In the genomic region with DNA sequence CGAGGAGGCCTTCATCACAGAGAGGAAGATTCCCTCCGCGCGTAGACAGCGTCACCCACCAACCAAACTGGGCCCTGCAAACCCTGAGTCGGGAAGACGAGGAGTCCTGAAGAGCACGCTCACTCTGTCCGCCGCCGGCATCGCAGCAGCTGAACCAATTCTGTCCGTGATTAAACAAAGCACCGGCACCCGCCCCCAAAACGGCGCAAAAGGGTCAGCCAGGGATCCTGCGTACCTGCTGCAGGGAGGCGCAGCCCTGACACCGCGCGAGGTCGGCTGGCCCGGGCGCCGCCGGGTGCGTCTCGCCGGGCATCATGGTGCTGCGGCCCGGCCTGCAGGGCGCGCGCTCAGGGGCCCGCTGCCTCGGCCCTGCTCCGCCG, we compare ENCODE assay signal across 8 mouse cellular contexts. TPM values are rescaled to one million over a fixed set of nuclear protein-coding genes. Genes with fewer than 3 reads are reported as not detected.
DNase-seq lines count a peak whose midpoint lies in the region; ATAC-seq and TF ChIP-seq lines count a peak whose summit lies in the region.

A gene (minus strand): TSS at position 353 of the 380 bp plus-strand sequence.

- H3K9ac ChIP-seq in kidney, postnatal 0 days (ENCODE audit: low read depth, low read length), result peak within 1 kb of the TSS; percentile 94
- peak within 1 kb of the TSS; percentile 93 for H3K9ac ChIP-seq in limb, embryonic 13.5 days

- peaks cover 19% of the 10 kb centered on the region; the same call in 1 of the 2 replicates for H3K4me1 ChIP-seq in kidney, postnatal 0 days (replicated peaks; ENCODE audit: insufficient read depth, low read length)
- peaks cover 25% of the 10 kb centered on the region for H3K4me1 ChIP-seq in limb, embryonic 13.5 days
- peaks cover 10% of the 10 kb centered on the region for H3K4me1 ChIP-seq in olfactory bulb, adult 2 months (ENCODE audit: control insufficient read depth, insufficient read depth, low read length)

- no peak for TF ChIP-seq POLR2A in olfactory bulb, adult 2 months (IDR thresholded peaks at IDR 0.05; ENCODE audit: insufficient read depth, low read depth, low read length)

- ATAC-seq in kidney, postnatal 0 days (replicated peaks; ENCODE audit: low FRiP score, low read depth), result peak; percentile 26
- ATAC-seq in erythroid progenitor cell, adult 5-6 weeks (replicated peaks; ENCODE audit: low FRiP score, poor library complexity, severe bottlenecking), result 0 out of 2 replicates have a peak, but pooled peaks have one; percentile 9
- ATAC-seq in limb, embryonic 13.5 days (ENCODE audit: low FRiP score, low read depth), result peak; percentile 12

- no peaks in the 10 kb centered on the region for H3K9me3 ChIP-seq in kidney, postnatal 0 days (replicated peaks; ENCODE audit: low read length)
- H3K9me3 ChIP-seq in limb, embryonic 13.5 days, result no peaks in the 10 kb centered on the region

- peak within 1 kb of the TSS; percentile 92 for H3K27ac ChIP-seq in kidney, postnatal 0 days
- peak within 1 kb of the TSS; percentile 85; the same call in 1 of the 2 replicates for H3K27ac ChIP-seq in limb, embryonic 13.5 days
- peak within 1 kb of the TSS; percentile 99 for H3K27ac ChIP-seq in olfactory bulb, adult 2 months (ENCODE audit: insufficient read depth, low read depth, low read length)

- intact Hi-C loops in heart, postnatal 36 days (cut with DNase I), result no loop called here

- peak; percentile 54 for DNase-seq in kidney, postnatal 0 days (ENCODE audit: low spot score)
- DNase-seq in kidney, adult 11 months, result no peak
- peak; percentile 71 for DNase-seq in ZHBTc4 (ENCODE audit: low read depth, low spot score)
- no peak for DNase-seq in heart, postnatal 36 days
- DNase-seq in right cerebral cortex, postnatal 25 days, result no peak

- no peak for TF ChIP-seq CTCF in kidney, postnatal 0 days (IDR thresholded peaks at IDR 0.05; ENCODE audit: low read depth)
- no peak for TF ChIP-seq CTCF in olfactory bulb, adult 2 months (IDR thresholded peaks at IDR 0.05; ENCODE audit: insufficient read depth, low read depth, low read length)

- H3K27me3 ChIP-seq in kidney, postnatal 0 days (ENCODE audit: insufficient read depth, low read length), result no peaks in the 10 kb centered on the region
- no peaks in the 10 kb centered on the region for H3K27me3 ChIP-seq in limb, embryonic 13.5 days

- no peaks in the 10 kb centered on the region for H3K36me3 ChIP-seq in kidney, postnatal 0 days (ENCODE audit: insufficient read depth, low read length)
- H3K36me3 ChIP-seq in limb, embryonic 13.5 days, result no peaks in the 10 kb centered on the region

- peak within 1 kb of the TSS; percentile 92 for H3K4me3 ChIP-seq in kidney, postnatal 0 days (replicated peaks; ENCODE audit: low read depth, low read length)
- H3K4me3 ChIP-seq in limb, embryonic 13.5 days, result peak within 1 kb of the TSS; percentile 96
- peak within 1 kb of the TSS; percentile 99 for H3K4me3 ChIP-seq in olfactory bulb, adult 2 months (ENCODE audit: insufficient read depth, low read depth, low read length)

- H3K4me2 ChIP-seq in kidney, postnatal 0 days (ENCODE audit: low read length), result peak within 1 kb of the TSS; percentile 84
- H3K4me2 ChIP-seq in limb, embryonic 13.5 days (replicated peaks), result peak within 1 kb of the TSS; percentile 90

- under 1% methylated on average over 39 of the region's 39 CpGs for WGBS in kidney, postnatal 0 days
- WGBS in limb, embryonic 13.5 days, result 1% methylated on average over 39 of the region's 39 CpGs
- WGBS in olfactory bulb, adult 2 months, result under 1% methylated on average over 39 of the region's 39 CpGs

RNA-seq across cellular contexts. Expression of the gene that starts here (rescaled TPM):
- 14.7 and 17.9 TPM in 2 replicates for polyA plus RNA-seq in kidney, postnatal 0 days (2015; fragmentation: Nextera tagmentation; extraction: Ambion mirVana)
- total RNA-seq in erythroid progenitor cell, adult 5-6 weeks (2015; ENCODE audit: low replicate concordance), result 8.4 and 14.4 TPM in 2 replicates
- 2.8 and 4.4 TPM in 2 replicates for total RNA-seq in erythroid progenitor cell, adult 5-6 weeks (2017; ENCODE audit: low replicate concordance)
- 10 to 100 TPM; 25.6 to 27.2 TPM for total RNA-seq in heart, postnatal 36 days (2021)
- 23.2 and 25.5 TPM in 2 replicates for polyA plus RNA-seq in limb, embryonic 13.5 days (2015; fragmentation: Nextera tagmentation; extraction: Ambion mirVana)
- 59.6 TPM in 1 of 2 replicates, not detected in the other for polyA plus RNA-seq in olfactory bulb, adult 2 months (2012; ENCODE audit: insufficient read depth, insufficient read length, low replicate concordance, missing spikeins)

Comparison
In these comparisons a context has a peak if more than half of its experiments do, and no peak if none do; other contexts are left out.
1. DNase-seq: peak in kidney, postnatal 0 days (single experiment) and ZHBTc4 (single experiment); none in kidney, adult 11 months (single experiment), heart, postnatal 36 days (0 of 2) and right cerebral cortex, postnatal 25 days (single experiment).
2. Peak in every context shown above with its lines, with median percentiles within 50 percentile points of each other: ATAC-seq, H3K27ac ChIP-seq and H3K4me3 ChIP-seq.